Mouse (Mus musculus): ENCODE results near the gene Tmem246. TPM values are rescaled to one million over a fixed set of nuclear protein-coding genes. Genes with fewer than 3 reads are reported as not detected.

Gene Tmem246
- total and polyA plus RNA-seq, 3 experiments = 2.9 to 11.1 TPM; not detected in 1

DNA sequence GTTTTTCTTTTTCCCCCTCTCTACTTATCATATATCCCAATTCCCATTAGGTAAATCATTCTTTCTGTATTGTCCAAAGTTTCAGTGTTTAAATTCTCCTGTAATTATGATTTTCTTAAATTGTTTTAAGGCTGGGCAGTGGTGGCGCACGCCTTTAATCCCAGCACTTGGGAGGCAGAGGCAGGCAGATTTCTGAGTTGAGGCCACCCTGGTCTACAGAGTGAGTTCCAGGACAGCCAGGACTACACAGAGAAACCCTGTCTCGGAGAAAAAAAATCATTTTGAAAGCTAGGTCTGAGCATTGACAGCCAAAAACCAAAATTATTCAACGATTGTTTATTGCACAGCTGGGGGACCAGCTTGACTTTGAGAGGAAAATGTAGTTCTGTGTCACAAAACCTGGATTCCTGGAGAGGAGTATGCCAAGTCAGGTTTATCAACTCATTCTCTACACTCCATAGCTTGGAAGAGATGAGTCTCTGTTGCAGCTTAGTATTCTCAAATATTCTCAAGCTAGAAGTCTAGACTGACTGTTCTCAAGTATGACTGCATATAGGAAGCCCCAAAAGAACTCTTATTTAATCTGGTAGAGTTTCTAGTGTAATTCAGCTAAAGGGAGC, 61.9 kb downstream of the Tmem246 start:
- Histone ChIP-seq H3K27me3 (ENCODE audit: control insufficient read depth in 1 of 2, insufficient read depth in 2 of 2, low read length in 2 of 2) (no peaks in the 10 kb centered on the region), H3K9ac (ENCODE audit: control insufficient read depth, low read depth, low read length, poor library complexity, severe bottlenecking) (no peak overlapping the region), H3K36me3 (ENCODE audit: control insufficient read depth in 1 of 2, insufficient read depth in 2 of 2, low read length in 2 of 2) (no peaks in the 10 kb centered on the region), H3K27ac (ENCODE audit: control insufficient read depth, low read depth, low read length) (no peak overlapping the region), H3K9me3 (replicated peaks; ENCODE audit: insufficient read depth, low read length) (no peaks in the 10 kb centered on the region), H3K79me2 (ENCODE audit: control insufficient read depth, insufficient read depth, low read length, poor library complexity) (no peaks in the 10 kb centered on the region), H3K4me3 (ENCODE audit: control insufficient read depth in 1 of 2, insufficient read depth in 1 of 2, low read depth in 2 of 2, low read length in 2 of 2) (no peak overlapping the region), H3K4me1 (ENCODE audit: control insufficient read depth in 1 of 2, insufficient read depth in 2 of 2, low read length in 2 of 2) (no peaks in the 10 kb centered on the region)
- DNase-seq (ENCODE audit: low read depth, low spot score) = no peak
- no peak for TF ChIP-seq GATA1 (IDR thresholded peaks at IDR 0.05; ENCODE audit: low read depth, low read length)
- TF ChIP-seq ZNF384 (IDR thresholded peaks at IDR 0.05; ENCODE audit: low read depth, low read length) = no peak
- no peak for TF ChIP-seq CHD2 (IDR thresholded peaks at IDR 0.05; ENCODE audit: low read length)
- TF ChIP-seq MAX (IDR thresholded peaks at IDR 0.05; ENCODE audit: low read length) = no peak
- TF ChIP-seq ZKSCAN1 (IDR thresholded peaks at IDR 0.05; ENCODE audit: low read depth, low read length) = no peak
- no peak for TF ChIP-seq TCF12 (IDR thresholded peaks at IDR 0.05; ENCODE audit: low read depth, low read length)
- TF ChIP-seq E2F4 (IDR thresholded peaks at IDR 0.05; ENCODE audit: borderline replicate concordance, low read depth, low read length) = no peak
- no peak for TF ChIP-seq MYC (IDR thresholded peaks at IDR 0.05; ENCODE audit: low read depth, low read length)
- TF ChIP-seq BHLHE40 (IDR thresholded peaks at IDR 0.05; ENCODE audit: borderline replicate concordance, low read depth, low read length) = no peak
- no peak for TF ChIP-seq MAZ (IDR thresholded peaks at IDR 0.05; ENCODE audit: low read depth, low read length)
- TF ChIP-seq POLR2A (IDR thresholded peaks at IDR 0.05; ENCODE audit: control insufficient read depth in 1 of 2, insufficient read depth in 1 of 2, low read depth in 1 of 2, low read length in 2 of 2, poor library complexity in 1 of 2) = no peak
- no peak for TF ChIP-seq EP300 (IDR thresholded peaks at IDR 0.05; ENCODE audit: low read depth in 1 of 2, low read length in 2 of 2)
- no peak for TF ChIP-seq JUND (IDR thresholded peaks at IDR 0.05; ENCODE audit: low read depth, low read length)
- TF ChIP-seq UBTF (IDR thresholded peaks at IDR 0.05; ENCODE audit: borderline replicate concordance, insufficient read depth, low read depth, low read length) = no peak
- TF ChIP-seq NELFE (IDR thresholded peaks at IDR 0.05; ENCODE audit: low read depth, low read length) = no peak
- TF ChIP-seq ETS1 (IDR thresholded peaks at IDR 0.05; ENCODE audit: low read depth, low read length) = no peak
- no peak for TF ChIP-seq USF1 (IDR thresholded peaks at IDR 0.05; ENCODE audit: low read depth, low read length)
- no peak for TF ChIP-seq RCOR1 (IDR thresholded peaks at IDR 0.05; ENCODE audit: low read depth, low read length)
- TF ChIP-seq MEF2A (IDR thresholded peaks at IDR 0.05; ENCODE audit: extremely low read depth, insufficient replicate concordance, low read depth, low read length, poor library complexity, severe bottlenecking) = no peak
- no peak for TF ChIP-seq KAT2A (conservative IDR thresholded peaks at IDR 0.05; ENCODE audit: low read depth, low read length)

DNA sequence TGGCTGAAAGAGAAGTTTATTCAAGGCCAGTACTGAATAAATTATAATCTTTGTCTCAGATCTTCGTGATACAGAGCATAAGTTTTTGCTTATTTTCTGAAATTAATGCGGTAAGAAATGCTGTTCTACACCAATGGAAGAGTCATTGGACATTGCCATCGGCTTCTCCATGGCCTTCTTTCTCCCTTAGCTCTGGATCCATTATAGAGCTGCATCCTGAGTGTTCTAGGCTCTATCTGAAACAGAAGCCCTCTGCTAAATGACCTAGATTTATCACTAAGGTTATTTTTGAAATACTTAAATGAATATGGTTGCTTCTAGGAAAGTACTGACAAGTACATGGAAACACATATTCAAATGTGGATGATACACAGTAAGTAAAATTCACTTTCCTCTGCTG, 62.6 kb downstream of the Tmem246 start:
- Histone ChIP-seq H3K4me3 (ENCODE audit: control insufficient read depth in 1 of 2, insufficient read depth in 1 of 2, low read depth in 2 of 2, low read length in 2 of 2) (no peak overlapping the region), H3K79me2 (ENCODE audit: control insufficient read depth, insufficient read depth, low read length, poor library complexity) (no peaks in the 10 kb centered on the region), H3K9me3 (replicated peaks; ENCODE audit: insufficient read depth, low read length) (no peaks in the 10 kb centered on the region), H3K9ac (ENCODE audit: control insufficient read depth, low read depth, low read length, poor library complexity, severe bottlenecking) (no peak overlapping the region), H3K4me1 (ENCODE audit: control insufficient read depth in 1 of 2, insufficient read depth in 2 of 2, low read length in 2 of 2) (no peaks in the 10 kb centered on the region), H3K27ac (ENCODE audit: control insufficient read depth, low read depth, low read length) (no peak overlapping the region), H3K27me3 (ENCODE audit: control insufficient read depth in 1 of 2, insufficient read depth in 2 of 2, low read length in 2 of 2) (no peaks in the 10 kb centered on the region), H3K36me3 (ENCODE audit: control insufficient read depth in 1 of 2, insufficient read depth in 2 of 2, low read length in 2 of 2) (no peaks in the 10 kb centered on the region)
- no peak for DNase-seq (ENCODE audit: low read depth, low spot score)
- TF ChIP-seq GATA1 (IDR thresholded peaks at IDR 0.05; ENCODE audit: low read depth, low read length) = no peak
- no peak for TF ChIP-seq MXI1 (IDR thresholded peaks at IDR 0.05; ENCODE audit: low read depth, low read length)
- TF ChIP-seq MEF2A (IDR thresholded peaks at IDR 0.05; ENCODE audit: extremely low read depth, insufficient replicate concordance, low read depth, low read length, poor library complexity, severe bottlenecking) = no peak
- no peak for TF ChIP-seq MAFK (IDR thresholded peaks at IDR 0.05; ENCODE audit: borderline replicate concordance, low read depth, low read length)
- TF ChIP-seq POLR2AphosphoS2 (IDR thresholded peaks at IDR 0.05; ENCODE audit: low read length) = no peak
- no peak for TF ChIP-seq MYC (IDR thresholded peaks at IDR 0.05; ENCODE audit: low read depth, low read length)
- no peak for TF ChIP-seq BHLHE40 (IDR thresholded peaks at IDR 0.05; ENCODE audit: borderline replicate concordance, low read depth, low read length)
- no peak for TF ChIP-seq TBP (IDR thresholded peaks at IDR 0.05; ENCODE audit: low read depth, low read length)
- TF ChIP-seq RCOR1 (IDR thresholded peaks at IDR 0.05; ENCODE audit: low read depth, low read length) = no peak
- TF ChIP-seq SMC3 (IDR thresholded peaks at IDR 0.05; ENCODE audit: low read depth, low read length) = no peak
- no peak for TF ChIP-seq UBTF (IDR thresholded peaks at IDR 0.05; ENCODE audit: borderline replicate concordance, insufficient read depth, low read depth, low read length)
- no peak for TF ChIP-seq KAT2A (conservative IDR thresholded peaks at IDR 0.05; ENCODE audit: low read depth, low read length)
- no peak for TF ChIP-seq ZMIZ1 (IDR thresholded peaks at IDR 0.05; ENCODE audit: low read depth, low read length)
- TF ChIP-seq ZNF384 (IDR thresholded peaks at IDR 0.05; ENCODE audit: low read depth, low read length) = no peak

Measured in MEL (cell line).